Mouse (Mus musculus) thymus, adult 2 months (tissue): ENCODE results near the gene Moap1. TPM values are rescaled to one million over a fixed set of nuclear protein-coding genes. Genes with fewer than 3 reads are reported as not detected.

ENCODE experiments used
- DNase-seq: peaks from one replicate; pipeline ENCODE4 v3.0.0; 2021
- H3K27ac ChIP-seq: fragments of 200-500 bp; 2 replicates; pipeline ENCODE4 v1.5.1; 2012; ENCODE audit warnings: low read length, control low read depth; ENCODE audit not compliant: control insufficient read depth, insufficient read depth
- H3K27me3 ChIP-seq: fragments of 200-500 bp; 2 replicates; pipeline ENCODE4 v1.6.1; 2012; ENCODE audit warnings: mild to moderate bottlenecking, low read length, moderate library complexity, mixed read lengths; ENCODE audit not compliant: control insufficient read depth, insufficient read depth
- H3K36me3 ChIP-seq: fragments of 200-500 bp; 2 replicates; pipeline ENCODE4 v1.6.1; 2012; ENCODE audit warnings: mild to moderate bottlenecking, low read length, moderate library complexity; ENCODE audit not compliant: control insufficient read depth, insufficient read depth
- H3K4me1 ChIP-seq: fragments of 200-500 bp; replicated peaks from 2 replicates; pipeline ENCODE4 v1.6.1; 2012; ENCODE audit warnings: low read length; ENCODE audit not compliant: control insufficient read depth, insufficient read depth
- H3K4me3 ChIP-seq: fragments of 200-500 bp; 2 replicates; pipeline ENCODE4 v1.5.1; 2012; ENCODE audit warnings: mild to moderate bottlenecking, low read length, control low read depth, moderate library complexity; ENCODE audit not compliant: control insufficient read depth, insufficient read depth
- CTCF ChIP-seq: fragments of 200-500 bp; IDR thresholded peaks from 2 replicates; pipeline ENCODE4 v1.5.1; 2012; ENCODE audit warnings: mild to moderate bottlenecking, control low read depth, low read length, moderate library complexity, borderline replicate concordance; ENCODE audit not compliant: control insufficient read depth, poor library complexity, insufficient read depth; ENCODE audit errors: extremely low read depth
- POLR2A ChIP-seq: fragments of 200-500 bp; IDR thresholded peaks from 2 replicates; pipeline ENCODE4 v1.6.1; 2012; ENCODE audit warnings: mild to moderate bottlenecking, low read length, control low read depth, moderate library complexity; ENCODE audit not compliant: control insufficient read depth, poor library complexity, insufficient read depth; ENCODE audit errors: extremely low read depth
- WGBS: fragments of 180-500 bp; shearing (Covaris S2); methylation state at CpG from one replicate; pipeline ENCODE4 v1.1.7; 2018; 5-methylcytosine and 5-hydroxymethylcytosine counted together
- polyA plus RNA-seq: library from polyadenylated mRNA; depleted of rRNA; stranded (reverse); fragments of >200 nt; gene quantifications from 2 replicates; pipeline ENCODE4 v1.2.3, GENCODE M21; 2012; rRNA removed

Gene Moap1
- polyA plus RNA-seq, 1 experiment, result 0.71 TPM

- peaks cover 64% of the 10 kb centered on the region for H3K4me1 ChIP-seq
Measured at GRCm38 (mm10) chr12:102696635-102697354, 46.7 kb downstream of the Moap1 start.

GRCm38 (mm10) chr12:102695369-102696239, 47.9 kb downstream of the Moap1 start:
- Histone ChIP-seq H3K4me1 (peaks cover 66% of the 10 kb centered on the region), H3K27me3 (no peaks in the 10 kb centered on the region), H3K36me3 (no peaks in the 10 kb centered on the region), H3K4me3 (peak overlapping the region; percentile 35), H3K27ac (peak overlapping the region; percentile 25; the same call in 1 of the 2 replicates)
- WGBS, result 17% methylated on average over 18 of the region's 18 CpGs
- peak; percentile 57 for DNase-seq
- no peak for TF ChIP-seq POLR2A
- no peak for TF ChIP-seq CTCF

More at GRCm38 (mm10) chr12:102696635-102697354, 46.7 kb downstream of the Moap1 start:
- no peak for TF ChIP-seq POLR2A
- TF ChIP-seq CTCF, result no peak
- H3K27me3 ChIP-seq, result no peaks in the 10 kb centered on the region
- H3K36me3 ChIP-seq, result no peaks in the 10 kb centered on the region
- DNase-seq, result no peak
- no peak overlapping the region for H3K27ac ChIP-seq
- no peak overlapping the region for H3K4me3 ChIP-seq
- WGBS, result 87% methylated on average over 14 of the region's 14 CpGs

Other genes starting within 250 kb of the Moap1 start
- 7.3 and 12.4 TPM in 2 replicates for gene Chga, start 188.7 kb downstream of the Moap1 start, polyA plus RNA-seq
- gene Itpk1, start 38.7 kb downstream of the Moap1 start, polyA plus RNA-seq, result 34.2 and 36.9 TPM in 2 replicates
- 4.2 and 4.4 TPM in 2 replicates for gene Tmem251, start 101 bp upstream of the Moap1 start, polyA plus RNA-seq
- not detected in 2 replicates for gene Gm28051, start 14.1 kb upstream of the Moap1 start, polyA plus RNA-seq
- gene Gon7, start 14.1 kb upstream of the Moap1 start, polyA plus RNA-seq, result 19.4 and 25.0 TPM in 2 replicates
- 28.7 and 29.0 TPM in 2 replicates for gene Ubr7, start 14.3 kb upstream of the Moap1 start, polyA plus RNA-seq
- 3.6 and 4.2 TPM in 2 replicates for gene Gm20604, start 15.0 kb upstream of the Moap1 start, polyA plus RNA-seq
- gene Btbd7, start 134.8 kb upstream of the Moap1 start, polyA plus RNA-seq, result 22.1 and 23.8 TPM in 2 replicates
- gene Cox8c, start 155.7 kb upstream of the Moap1 start, polyA plus RNA-seq, result not detected in 2 replicates
- gene Unc79, start 205.2 kb upstream of the Moap1 start, polyA plus RNA-seq, result 1.1 and 1.3 TPM in 2 replicates